Mouse (Mus musculus) left cerebral cortex, postnatal 25 days (tissue): ENCODE measurements around the gene Bglap3. TPM values are rescaled to one million over a fixed set of nuclear protein-coding genes. Genes with fewer than 3 reads are reported as not detected.
A peak's percentile ranks its signal among the peaks of the same experiment; 100 is the strongest.
"Not testable (repeated sequence)": the region's sequence is repeated elsewhere in the genome, so short reads cannot be mapped to it uniquely, and the experiment has no call there.

Source experiments
- DNase-seq, 2 experiments: peaks; one replicate each; pipeline ENCODE4 v3.0.0; 2022; ENCODE audit warnings: low spot score in 2 of 2, mixed read lengths in 1 of 2
- intact Hi-C: fragments of 180-260 bp; cut with DNase I; formaldehyde crosslinking; loops from one replicate; pipeline ENCODE4 v1.15.1; 2025
- total RNA-seq, 2 experiments: library from RNA; stranded (reverse); gene quantifications; 2 replicates each; pipeline ENCODE4 v1.2.3; 2021

The Bglap3 gene
- total RNA-seq, 2 experiments from 2014 or later: 1.0 to 1.1 TPM

DNA sequence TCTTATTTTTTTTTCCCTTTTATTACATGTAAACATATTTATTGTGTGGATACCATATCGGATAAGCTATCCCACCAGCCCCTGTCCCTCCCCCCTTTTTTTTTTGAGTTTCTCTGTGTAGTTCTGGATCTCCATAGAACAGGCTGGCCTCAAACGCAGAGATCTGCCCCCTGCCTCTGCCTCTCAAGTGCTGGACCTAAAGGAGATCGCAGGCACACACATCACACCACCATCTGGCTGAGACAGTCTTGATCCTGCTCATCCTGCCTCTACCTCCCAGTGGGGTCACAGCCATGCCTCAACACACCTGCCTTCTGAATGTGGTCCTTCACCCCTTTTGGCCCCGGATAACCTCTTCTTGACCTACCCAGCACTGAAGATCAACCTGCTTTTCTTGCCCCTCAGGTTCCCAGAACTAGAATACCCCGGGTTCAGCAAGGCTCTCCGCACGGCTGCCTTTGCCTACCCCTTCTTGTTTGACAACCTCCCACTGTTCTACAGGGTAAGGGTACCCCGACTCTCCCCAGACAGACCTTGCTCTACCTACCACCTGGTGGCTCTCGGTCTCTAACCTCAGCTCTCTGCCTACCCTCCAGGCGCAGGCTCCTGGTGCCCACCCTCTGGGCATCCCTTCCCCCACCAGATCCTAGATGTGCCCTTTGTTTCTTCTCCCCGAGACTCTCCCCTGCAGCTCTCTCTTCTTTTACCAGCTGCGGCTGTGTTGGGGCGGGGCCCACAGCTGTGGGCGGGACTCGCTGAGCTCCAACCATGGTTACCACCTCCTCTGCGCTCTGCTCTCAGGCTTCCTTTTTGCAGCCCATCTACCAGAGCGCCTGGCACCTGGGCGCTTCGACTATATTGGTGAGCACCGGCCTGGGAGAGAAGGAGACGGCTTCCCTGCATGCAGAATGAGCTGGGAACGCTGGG lies 9.1 kb upstream of the Bglap3 start:
- intact Hi-C loops: not testable (repeated sequence)
- DNase-seq: peak in 1 of 2 experiments; percentile 47

DNA sequence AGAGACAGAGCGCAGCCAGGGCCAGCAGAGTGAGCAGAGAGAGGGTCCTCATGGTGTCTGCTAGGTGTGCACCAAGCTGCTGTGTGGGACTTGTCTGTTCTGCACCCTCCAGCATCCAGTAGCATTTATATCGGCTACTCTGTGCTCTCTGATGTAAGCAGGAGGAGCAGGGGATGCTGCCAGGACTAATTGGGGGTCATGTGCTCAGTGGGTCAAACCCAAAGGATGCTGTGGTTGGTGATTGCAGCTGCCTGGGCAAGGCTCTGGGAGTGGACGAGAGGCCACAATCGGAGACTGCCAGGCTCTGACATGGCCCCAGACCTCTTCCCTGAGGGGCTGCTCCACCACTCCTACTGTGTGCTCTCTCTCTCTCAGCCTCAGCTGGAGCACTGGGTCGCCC lies 6.1 kb upstream of the Bglap3 start, which contains the start of gene Bglap2:
TSS of gene Bglap2 (minus strand) at position 101 of the 400 bp plus-strand sequence.
- DNase-seq, intact Hi-C loops: not testable (repeated sequence)

DNA sequence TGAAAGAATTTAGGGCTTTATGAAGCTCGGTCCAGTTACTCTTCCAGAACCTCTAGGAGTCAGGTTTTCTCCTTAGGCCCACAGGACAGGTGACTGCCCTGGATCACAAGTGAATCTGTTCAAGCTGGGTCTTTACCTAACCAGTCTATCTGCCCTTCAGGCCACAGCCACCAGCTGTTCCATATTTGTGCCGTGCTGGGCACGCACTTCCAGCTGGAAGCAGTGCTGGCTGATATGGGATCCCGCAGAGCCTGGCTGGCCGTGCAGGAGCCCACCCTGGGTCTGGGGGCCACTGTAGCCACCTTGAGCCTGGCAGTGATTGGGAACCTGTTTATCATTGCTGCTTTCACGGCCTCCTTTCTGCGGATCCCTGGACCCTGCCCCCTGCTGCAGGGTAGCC lies 4.1 kb upstream of the Bglap3 start:
- DNase-seq: not testable (repeated sequence)

DNA sequence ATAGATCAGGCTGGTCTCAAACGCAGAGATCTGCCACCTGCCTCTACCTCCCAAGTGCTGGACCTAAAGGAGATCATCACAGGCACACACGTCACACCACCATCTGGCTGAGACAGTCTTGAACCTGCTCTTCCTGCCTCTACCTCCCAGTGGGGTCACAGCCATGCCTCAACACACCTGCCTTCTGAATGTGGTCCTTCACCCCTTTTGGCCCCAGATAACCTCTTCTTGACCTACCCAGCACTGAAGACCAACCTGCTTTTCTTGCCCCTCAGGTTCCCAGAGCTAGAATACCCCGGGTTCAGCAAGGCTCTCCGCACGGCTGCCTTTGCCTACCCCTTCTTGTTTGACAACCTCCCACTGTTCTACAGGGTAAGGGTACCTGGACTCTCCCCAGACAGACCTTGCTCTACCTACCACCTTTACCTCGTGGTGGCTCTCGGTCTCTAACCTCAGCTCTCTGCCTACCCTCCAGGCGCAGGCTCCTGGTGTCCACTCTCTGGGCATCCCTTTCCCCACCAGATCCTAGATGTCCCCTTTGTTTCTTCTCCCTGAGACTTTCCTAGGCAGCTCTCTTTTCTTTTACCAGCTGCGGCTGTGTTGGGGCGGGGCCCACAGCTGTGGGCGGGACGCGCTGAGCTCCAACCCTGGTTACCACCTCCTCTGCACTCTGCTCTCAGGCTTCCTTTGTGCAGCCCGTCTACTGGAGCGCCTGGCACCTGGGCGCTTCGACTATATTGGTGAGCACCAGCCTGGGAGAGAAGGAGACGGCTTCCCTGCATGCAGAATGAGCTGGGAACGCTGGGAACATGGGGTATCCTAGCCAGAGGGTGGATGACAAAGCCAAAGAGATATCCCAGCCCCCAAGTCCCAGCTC lies 3.4 kb upstream of the Bglap3 start:
- peak in 1 of 2 experiments; percentile 23 for DNase-seq
- intact Hi-C loops: not testable (repeated sequence)

More for the DNA sequence above, 4.1 kb upstream of the Bglap3 start:
- intact Hi-C loops: not testable (repeated sequence)

DNA sequence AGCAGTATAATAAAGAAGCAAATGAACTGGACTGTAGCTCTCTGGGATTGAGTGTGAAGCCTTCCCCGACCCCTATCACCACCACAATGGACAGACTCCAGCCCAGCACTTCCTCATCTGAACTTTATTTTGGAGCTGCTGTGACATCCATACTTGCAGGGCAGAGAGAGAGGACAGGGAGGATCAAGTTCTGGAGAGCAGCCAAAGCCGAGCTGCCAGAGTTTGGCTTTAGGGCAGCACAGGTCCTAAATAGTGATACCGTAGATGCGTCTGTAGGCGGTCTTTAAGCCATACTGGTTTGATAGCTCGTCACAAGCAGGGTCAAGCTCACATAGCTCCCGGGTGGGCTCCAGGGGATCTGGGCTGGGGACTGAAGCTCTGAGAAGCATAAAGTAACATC lies 4.0 kb downstream of the Bglap3 start:
- intact Hi-C loops, DNase-seq: not testable (repeated sequence)

DNA sequence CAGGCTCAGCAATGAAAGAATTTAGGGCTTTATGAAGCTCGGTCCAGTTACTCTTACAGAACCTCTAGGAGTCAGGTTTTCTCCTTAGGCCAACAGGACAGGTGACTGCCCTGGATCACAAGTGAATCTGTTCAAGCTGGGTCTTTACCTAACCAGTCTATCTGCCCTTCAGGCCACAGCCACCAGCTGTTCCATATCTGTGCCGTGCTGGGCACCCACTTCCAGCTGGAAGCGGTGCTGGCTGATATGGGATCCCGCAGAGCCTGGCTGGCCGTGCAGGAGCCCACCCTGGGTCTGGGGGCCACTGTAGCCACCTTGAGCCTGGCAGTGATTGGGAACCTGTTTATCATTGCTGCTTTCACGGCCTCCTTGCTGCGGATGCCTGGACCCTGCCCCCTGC lies 5.0 kb downstream of the Bglap3 start:
- DNase-seq, intact Hi-C loops: not testable (repeated sequence)

DNA sequence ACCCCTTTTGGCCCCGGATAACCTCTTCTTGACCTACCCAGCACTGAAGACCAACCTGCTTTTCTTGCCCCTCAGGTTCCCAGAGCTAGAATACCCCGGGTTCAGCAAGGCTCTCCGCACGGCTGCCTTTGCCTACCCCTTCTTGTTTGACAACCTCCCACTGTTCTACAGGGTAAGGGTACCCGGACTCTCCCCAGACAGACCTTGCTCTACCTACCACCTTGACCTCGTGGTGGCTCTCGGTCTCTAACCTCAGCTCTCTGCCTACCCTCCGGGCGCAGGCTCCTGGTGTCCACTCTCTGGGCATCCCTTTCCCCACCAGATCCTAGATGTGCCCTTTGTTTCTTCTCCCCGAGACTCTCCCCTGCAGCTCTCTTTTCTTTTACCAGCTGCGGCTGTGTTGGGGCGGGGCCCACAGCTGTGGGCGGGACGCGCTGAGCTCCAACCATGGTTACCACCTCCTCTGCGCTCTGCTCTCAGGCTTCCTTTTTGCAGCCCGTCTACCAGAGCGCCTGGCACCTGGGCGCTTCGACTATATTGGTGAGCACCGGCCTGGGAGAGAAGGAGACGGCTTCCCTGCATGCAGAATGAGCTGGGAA lies 5.6 kb downstream of the Bglap3 start:
- intact Hi-C loops: not testable (repeated sequence)
- peak; percentile 57 to 84 for DNase-seq

DNA sequence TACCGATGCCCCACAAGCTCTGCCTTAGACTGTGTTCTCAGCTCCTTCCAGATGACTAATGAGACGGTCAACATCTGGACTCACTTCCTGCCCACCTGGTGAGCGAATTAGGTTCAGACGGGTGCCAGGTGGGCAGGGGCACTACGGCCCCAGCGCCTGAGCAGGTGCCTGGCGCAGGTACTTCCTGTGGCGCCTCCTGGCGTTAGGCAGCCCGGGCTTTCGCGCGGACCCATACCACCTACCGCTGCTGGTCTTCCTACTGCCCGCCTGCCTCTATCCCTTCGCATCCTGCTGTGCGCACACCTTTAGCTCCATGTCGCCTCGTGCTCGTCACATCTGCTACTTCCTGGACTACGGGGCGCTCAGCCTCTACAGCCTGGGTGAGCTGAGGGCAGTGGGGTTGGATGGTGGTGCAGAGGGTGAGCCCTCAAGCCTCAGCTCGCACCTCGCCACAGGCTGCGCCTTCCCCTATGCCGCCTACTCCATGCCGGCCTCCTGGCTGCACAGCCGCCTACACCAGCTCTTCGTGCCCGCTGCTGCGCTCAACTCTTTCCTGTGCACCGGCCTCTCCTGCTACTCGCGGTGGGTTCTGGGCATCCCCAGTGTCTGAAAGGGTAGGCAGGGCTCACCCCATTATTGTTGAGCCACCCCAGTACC lies 6.7 kb downstream of the Bglap3 start:
- intact Hi-C loops: no loop called here
- peak in 1 of 2 experiments; percentile 33 for DNase-seq

DNA sequence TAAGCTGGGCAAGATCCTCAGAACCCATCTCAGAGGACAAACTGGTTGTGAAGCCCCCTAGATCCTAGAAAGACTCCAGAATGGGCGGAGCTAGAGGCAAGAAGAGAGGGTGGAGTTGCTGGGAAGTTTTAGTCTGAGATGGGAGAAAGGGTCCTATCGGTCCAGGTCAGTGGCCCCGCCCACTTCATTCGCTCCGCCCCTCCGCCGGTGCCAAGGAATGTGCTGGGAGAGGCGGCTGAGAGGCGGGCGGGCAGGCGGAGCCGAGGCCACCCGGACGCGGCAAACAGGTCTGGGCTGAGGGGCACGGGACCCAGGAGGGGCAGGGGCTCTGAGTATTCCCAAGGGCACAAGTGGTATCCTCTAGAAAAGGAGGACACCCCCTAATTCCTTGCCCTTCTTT lies 8.2 kb downstream of the Bglap3 start, which contains the start of gene Paqr6:
TSS of gene Paqr6 (plus strand) at position 248 of the 400 bp plus-strand sequence.
- intact Hi-C loops: no loop called here
- no peak for DNase-seq

DNA sequence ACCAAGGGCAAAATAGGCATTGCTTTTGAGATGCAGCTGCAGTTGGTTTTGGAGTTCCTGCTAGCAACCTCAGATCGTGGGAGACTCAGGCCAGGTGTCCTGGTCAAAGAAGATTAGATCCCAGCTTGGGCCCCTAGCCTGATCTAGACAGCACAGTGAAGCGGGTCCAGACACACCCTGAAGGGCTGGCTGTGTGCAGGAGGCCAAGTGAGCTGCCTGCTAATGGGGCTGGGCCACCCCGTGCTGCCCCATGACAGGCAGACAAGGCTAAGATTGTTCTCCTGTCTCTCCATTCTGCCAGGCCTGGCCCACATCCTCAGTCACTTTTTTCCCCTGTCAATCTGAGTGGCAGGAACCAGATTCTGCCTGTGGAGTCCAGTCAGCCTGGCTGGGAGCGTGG lies 8.8 kb downstream of the Bglap3 start:
- intact Hi-C loops: no loop called here
- DNase-seq: peak in 1 of 2 experiments; percentile 55

DNA sequence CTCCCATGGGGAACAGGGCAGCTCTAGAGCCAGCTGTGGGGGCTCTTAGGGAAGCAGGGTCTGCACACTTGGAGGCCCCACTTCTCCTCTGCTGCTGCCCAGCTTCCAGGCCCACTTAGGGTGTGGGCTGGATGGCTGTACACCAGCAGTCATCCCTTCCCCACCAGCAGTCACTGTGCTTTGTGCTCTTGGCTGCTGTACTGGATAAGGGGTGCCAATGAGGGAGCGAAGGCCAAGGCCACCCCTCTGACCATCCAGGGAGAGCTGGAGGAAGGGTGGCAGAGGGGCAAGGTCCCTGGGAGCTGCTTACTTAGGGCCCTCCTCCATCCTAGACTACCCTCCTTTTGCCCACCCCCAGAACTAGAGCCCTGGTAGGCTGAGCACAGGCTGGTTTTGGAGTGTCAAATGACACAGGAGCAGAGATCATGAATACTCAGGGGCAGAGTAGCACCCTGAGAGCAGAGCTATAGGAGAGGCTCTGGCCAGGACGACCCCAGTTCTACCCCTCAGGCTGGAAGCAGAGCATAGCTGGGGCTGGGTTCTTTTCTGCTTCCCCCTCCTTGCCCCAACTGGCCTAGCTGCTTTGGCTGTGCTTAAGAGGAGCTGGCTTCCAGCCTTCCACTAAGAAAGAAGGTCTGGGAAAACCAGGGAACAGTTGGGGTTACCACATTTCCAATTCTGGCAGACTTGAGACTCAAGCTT lies 10.8 kb downstream of the Bglap3 start:
- intact Hi-C loops: no loop called here
- DNase-seq: peak in 1 of 2 experiments; percentile 36

DNA sequence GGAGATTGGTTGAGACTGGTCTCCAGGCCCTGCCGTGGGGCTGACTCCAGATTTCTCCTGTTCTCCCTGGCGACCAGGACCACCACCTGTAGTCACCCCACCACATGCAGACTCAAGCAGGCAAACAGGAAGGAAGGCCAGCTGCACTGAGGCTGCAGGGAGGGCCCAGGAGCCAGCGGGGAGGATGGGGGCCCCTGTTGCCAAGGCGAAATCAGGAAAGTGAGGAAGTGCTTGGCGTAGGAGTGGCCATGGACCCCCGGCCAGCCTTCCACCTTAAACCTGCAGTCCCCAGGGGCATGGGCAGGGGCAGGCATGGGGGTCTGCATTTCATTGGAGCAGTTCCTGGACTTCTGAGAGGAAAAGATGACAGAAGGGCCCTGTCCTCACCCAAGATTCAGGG lies 11.4 kb downstream of the Bglap3 start:
- no peak for DNase-seq
- intact Hi-C loops: no loop called here

DNA sequence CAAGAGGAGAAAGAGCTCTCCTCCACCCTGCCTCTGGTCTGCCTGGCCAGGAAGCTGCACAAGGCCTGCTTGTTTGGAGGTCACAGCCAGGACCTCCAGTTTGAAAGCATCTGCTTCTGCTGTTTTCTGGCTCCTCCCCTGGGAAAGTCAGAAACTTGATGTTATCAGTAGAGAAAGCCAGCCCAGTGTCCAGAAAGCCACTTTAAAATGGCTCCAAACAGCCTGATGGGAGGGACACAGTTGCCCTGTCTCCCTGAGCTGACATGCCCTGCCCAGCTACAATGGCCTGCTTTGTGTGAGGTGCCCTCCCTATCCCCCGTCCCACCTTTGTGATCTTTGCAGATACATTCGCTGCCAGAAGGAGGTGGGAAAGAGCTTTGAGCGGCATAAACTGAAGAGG lies 12.6 kb downstream of the Bglap3 start:
- no peak for DNase-seq
- intact Hi-C loops: no loop called here

DNA sequence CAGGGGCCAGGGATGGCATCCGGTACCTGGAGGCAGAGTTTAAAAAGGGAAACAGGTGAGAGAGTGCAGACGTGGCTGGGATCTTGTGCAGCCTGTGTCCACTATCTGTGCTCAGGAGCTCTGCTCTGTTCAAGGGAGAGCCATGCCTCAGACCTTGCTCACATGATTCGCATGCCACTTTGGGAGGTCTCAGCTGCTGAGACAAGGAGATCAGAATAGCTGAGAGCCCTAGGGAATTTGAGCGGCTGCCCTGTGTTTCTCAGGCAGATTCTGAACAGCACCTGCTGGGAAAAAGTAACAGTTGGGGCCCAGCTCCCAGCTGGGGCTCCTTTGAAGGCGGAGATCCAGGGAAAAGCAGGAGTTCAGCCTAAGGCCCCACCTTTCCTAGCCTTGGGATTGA lies 13.0 kb downstream of the Bglap3 start:
- intact Hi-C loops: no loop called here

DNA sequence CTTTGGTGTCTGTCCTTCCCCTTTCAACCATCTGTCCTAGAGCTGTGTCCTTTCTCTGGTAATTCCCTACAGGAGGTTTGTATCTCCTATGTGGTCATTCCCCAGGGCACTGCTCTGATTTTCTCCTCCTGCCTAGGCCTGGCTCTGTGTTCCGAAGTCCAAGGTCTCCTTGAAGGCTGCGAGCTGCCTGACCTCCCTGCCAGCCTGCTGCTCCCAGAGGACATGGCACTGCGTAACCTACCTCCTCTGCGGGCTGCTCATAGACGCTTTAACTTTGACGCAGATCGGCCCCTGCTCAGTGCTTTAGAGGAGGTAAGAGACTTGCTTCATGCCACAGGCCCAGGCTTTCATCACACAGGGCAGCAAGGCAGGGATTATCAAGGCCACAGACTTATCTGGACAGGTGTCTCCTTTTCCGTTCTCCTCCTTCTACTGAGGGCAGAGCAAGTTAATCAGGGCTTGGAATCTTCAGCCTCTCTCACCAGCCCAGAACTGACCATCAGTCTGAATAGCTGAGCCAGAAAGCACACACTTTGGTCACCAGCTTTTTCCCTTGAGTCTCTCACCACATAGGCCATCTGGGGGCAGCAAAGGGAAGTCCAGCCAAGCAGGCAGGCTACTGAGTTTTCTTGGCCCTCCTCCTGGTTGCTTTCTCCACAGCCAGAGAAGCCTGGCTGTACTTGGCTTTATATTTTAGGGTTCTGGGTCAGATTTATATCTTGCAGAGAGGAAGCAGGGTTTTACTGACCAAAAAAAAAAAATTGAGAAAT lies 18.0 kb downstream of the Bglap3 start:
- intact Hi-C loops: no loop called here
- peak in 1 of 2 experiments; percentile 33 for DNase-seq

More for the DNA sequence above, 13.0 kb downstream of the Bglap3 start:
- DNase-seq: no peak

DNA sequence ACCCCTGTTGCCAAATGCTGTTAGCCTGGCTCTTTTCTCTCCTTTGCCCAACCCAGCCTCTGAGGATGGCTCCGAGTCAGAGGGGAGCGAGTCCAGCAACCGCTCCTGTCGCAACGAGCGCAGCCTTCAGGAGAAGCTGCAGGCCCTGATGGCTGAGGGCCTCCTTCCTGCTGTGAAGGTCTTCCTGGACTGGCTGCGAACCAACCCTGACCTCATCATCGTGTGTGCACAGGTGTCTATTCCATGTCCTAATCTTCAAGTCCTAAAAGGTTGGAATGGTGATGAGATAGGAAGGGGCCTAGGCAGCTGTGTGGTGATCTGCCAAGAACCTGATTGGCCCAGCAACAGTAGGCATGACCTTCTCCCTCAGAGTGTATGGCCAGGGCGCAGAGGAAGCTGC lies 19.6 kb downstream of the Bglap3 start:
- DNase-seq: no peak
- intact Hi-C loops: no loop called here

DNA sequence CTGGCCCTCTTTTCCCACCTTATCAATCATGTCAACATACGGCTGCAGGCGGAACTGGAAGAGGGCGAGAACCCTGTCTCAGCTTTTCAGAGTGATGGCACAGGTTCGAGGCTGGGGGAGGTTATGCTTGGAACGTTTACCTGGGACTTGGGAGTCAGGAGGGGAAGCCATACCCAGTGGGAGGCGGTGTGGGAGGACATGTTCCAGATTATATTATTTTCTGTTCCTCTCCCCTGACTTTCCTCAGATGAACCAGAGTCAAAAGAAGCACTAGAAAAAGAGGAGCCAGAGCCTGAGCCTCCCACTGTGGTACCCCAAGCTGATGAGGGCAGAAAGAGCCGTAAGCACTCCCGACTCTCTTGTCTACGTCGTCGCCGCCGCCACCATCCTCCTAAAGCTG lies 21.8 kb downstream of the Bglap3 start:
- intact Hi-C loops: no loop called here

DNA sequence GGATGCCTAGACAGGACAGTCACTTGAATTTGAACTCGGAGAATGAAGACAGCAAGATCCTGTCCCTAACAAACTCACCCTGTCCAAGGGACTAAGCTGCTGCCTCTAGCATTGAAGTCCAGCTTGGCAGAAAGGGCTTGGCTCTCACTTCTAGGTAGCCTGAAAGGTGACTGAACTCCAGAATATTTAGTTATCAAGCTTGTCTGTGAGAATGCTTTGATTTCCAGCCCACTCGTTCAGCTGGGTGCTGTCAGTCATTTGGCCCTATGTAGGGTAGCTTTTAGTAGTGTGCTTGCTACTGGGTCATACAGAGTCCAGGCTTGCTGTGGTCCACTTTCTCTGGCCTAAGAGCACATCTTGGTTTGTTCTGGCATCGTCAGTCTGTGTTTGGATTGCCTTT lies 33.5 kb downstream of the Bglap3 start:
- no peak for DNase-seq
- intact Hi-C loops: no loop called here

More for the DNA sequence above, 21.8 kb downstream of the Bglap3 start:
- DNase-seq: no peak
